Mouse (Mus musculus) inflammation-experienced regulatory T-cells, adult 6 months (primary cell): ENCODE data around the gene Kirrel3. TPM values are rescaled to one million over a fixed set of nuclear protein-coding genes. Genes with fewer than 3 reads are reported as not detected.

ENCODE experiments used
- ATAC-seq: one replicate; pipeline ENCODE4 v1.8.0; 2017
- polyA plus RNA-seq, 3 experiments: library from polyadenylated mRNA; unstranded; fragments of 100-300 nt; shearing (Covaris generic); gene quantifications; one replicate each; pipeline ENCODE4 v1.2.1; 2017

Kirrel3 gene
- polyA plus RNA-seq, 3 experiments from 2014 or later, result 0.15 to 0.65 (median 0.54) TPM

- ATAC-seq, result no peak
Measured at GRCm38 (mm10) chr9:34958183-34958830, 472.6 kb downstream of the Kirrel3 start.

GRCm38 (mm10) chr9:34960736-34961135 lies 475.0 kb downstream of the Kirrel3 start:
- ATAC-seq, result no peak

- no peak for ATAC-seq
Measured at GRCm38 (mm10) chr9:34961171-34961570, 475.5 kb downstream of the Kirrel3 start.

GRCm38 (mm10) chr9:34962251-34962650 lies 476.6 kb downstream of the Kirrel3 start:
- no peak for ATAC-seq

- ATAC-seq, result no peak
Measured at GRCm38 (mm10) chr9:34963593-34963992, 477.9 kb downstream of the Kirrel3 start.

- ATAC-seq, result no peak
Measured at GRCm38 (mm10) chr9:34964172-34965040, 478.7 kb downstream of the Kirrel3 start.

GRCm38 (mm10) chr9:34965041-34965415 lies 479.3 kb downstream of the Kirrel3 start:
- ATAC-seq, result no peak

GRCm38 (mm10) chr9:34967772-34968171 lies 482.1 kb downstream of the Kirrel3 start:
- ATAC-seq, result no peak

- ATAC-seq, result no peak
Measured at GRCm38 (mm10) chr9:34969881-34970490, 484.3 kb downstream of the Kirrel3 start.

- ATAC-seq, result no peak
Measured at GRCm38 (mm10) chr9:34974326-34974725, 488.6 kb downstream of the Kirrel3 start.

- no peak for ATAC-seq
Measured at GRCm38 (mm10) chr9:34975245-34975644, 489.6 kb downstream of the Kirrel3 start.

GRCm38 (mm10) chr9:34976596-34977462 lies 491.1 kb downstream of the Kirrel3 start:
- ATAC-seq, result no peak

- no peak for ATAC-seq
Measured at GRCm38 (mm10) chr9:34977700-34978099, 492.0 kb downstream of the Kirrel3 start.

- ATAC-seq, result no peak
Measured at GRCm38 (mm10) chr9:34978229-34978628, 492.5 kb downstream of the Kirrel3 start.

- ATAC-seq, result no peak
Measured at GRCm38 (mm10) chr9:34980516-34981265, 495.0 kb downstream of the Kirrel3 start.

- ATAC-seq, result peak; percentile 56
Measured at GRCm38 (mm10) chr9:34983513-34984462, 498.1 kb downstream of the Kirrel3 start.

GRCm38 (mm10) chr9:34986156-34986555 lies 500.5 kb downstream of the Kirrel3 start:
- ATAC-seq, result no peak

GRCm38 (mm10) chr9:34987422-34988148 lies 501.9 kb downstream of the Kirrel3 start:
- no peak for ATAC-seq

GRCm38 (mm10) chr9:34988683-34989082 lies 503.0 kb downstream of the Kirrel3 start:
- no peak for ATAC-seq

- no peak for ATAC-seq
Measured at GRCm38 (mm10) chr9:34992201-34992600, 506.5 kb downstream of the Kirrel3 start.
